Mouse (Mus musculus) stomach, postnatal 0 days (tissue): ENCODE results near the gene Crim1. TPM values are rescaled to one million over a fixed set of nuclear protein-coding genes. Genes with fewer than 3 reads are reported as not detected.
A peak's percentile ranks its signal among the peaks of the same experiment; 100 is the strongest.

Source experiments
- ATAC-seq: fragments of 200-750 bp; cut with Nextera tagmentation; 2 replicates; pipeline ENCODE4 v1.8.0; 2017; ENCODE audit not compliant: low FRiP score, low TSS enrichment
- DNase-seq: peaks from one replicate; pipeline ENCODE4 v3.0.0-alpha.2; 2016; ENCODE audit warnings: low spot score
- H3K27ac ChIP-seq: fragments of 300-500 bp; sonication (generic); replicated peaks from 2 replicates; pipeline ENCODE4 v1.5.1; 2014; ENCODE audit warnings: mild to moderate bottlenecking, control low read depth
- H3K27me3 ChIP-seq: fragments of 300-500 bp; sonication (generic); 2 replicates; pipeline ENCODE4 v1.6.1; 2014; ENCODE audit warnings: low read length; ENCODE audit not compliant: control insufficient read depth, insufficient read depth
- H3K36me3 ChIP-seq: fragments of 300-500 bp; sonication (generic); 2 replicates; pipeline ENCODE4 v1.6.1; 2014; ENCODE audit warnings: low read length, mixed read lengths; ENCODE audit not compliant: control insufficient read depth, insufficient read depth
- H3K4me1 ChIP-seq: fragments of 300-500 bp; sonication (generic); replicated peaks from 2 replicates; pipeline ENCODE4 v1.6.1; 2014; ENCODE audit warnings: antibody characterized with exemption; ENCODE audit not compliant: control insufficient read depth, insufficient read depth
- H3K4me2 ChIP-seq: fragments of 300-500 bp; sonication (generic); replicated peaks from 2 replicates; pipeline ENCODE4 v1.6.1; 2014; ENCODE audit warnings: low read depth, mild to moderate bottlenecking, control low read depth, moderate library complexity
- H3K4me3 ChIP-seq: fragments of 300-500 bp; sonication (generic); 2 replicates; pipeline ENCODE4 v1.5.1; 2014; ENCODE audit warnings: low read depth, low read length, control low read depth
- H3K9ac ChIP-seq: fragments of 300-500 bp; sonication (generic); 2 replicates; pipeline ENCODE4 v1.6.1; 2014; ENCODE audit warnings: mild to moderate bottlenecking, low read length, control low read depth, mixed read lengths
- H3K9me3 ChIP-seq: fragments of 300-500 bp; sonication (generic); 2 replicates; pipeline ENCODE4 v1.6.1; 2016; ENCODE audit warnings: low read length; ENCODE audit not compliant: control insufficient read depth
- CTCF ChIP-seq: IDR thresholded peaks from 2 replicates; pipeline ENCODE4 v1.5.1; 2016; ENCODE audit warnings: antibody characterized with exemption, low read depth, mild to moderate bottlenecking, moderate library complexity
- EP300 ChIP-seq: optimal IDR thresholded peaks from 2 replicates; pipeline ENCODE3; 2016; ENCODE audit warnings: antibody characterized with exemption
- WGBS: fragments of 180-500 bp; shearing (Covaris S2); extraction: QIAGEN DNeasy Blood & Tissue Kit; methylation state at CpG from one replicate; pipeline ENCODE4 v1.1.7; 2014; 5-methylcytosine and 5-hydroxymethylcytosine counted together
- polyA plus RNA-seq: library from polyadenylated mRNA; unstranded; fragments of >200 nt; fragmentation: Nextera tagmentation; extraction: Ambion mirVana; gene quantifications from 2 replicates; pipeline ENCODE4 v1.2.1, GENCODE M21; 2015

The Crim1 gene
- polyA plus RNA-seq, 1 experiment from 2014 or later: 5.1 TPM

- H3K9me3 ChIP-seq: no peaks in the 10 kb centered on the region
- ATAC-seq: no peak
- no peak overlapping the region for H3K9ac ChIP-seq
- DNase-seq: no peak
- no peak for TF ChIP-seq CTCF
- TF ChIP-seq EP300: no peak
- no peaks in the 10 kb centered on the region for H3K27me3 ChIP-seq
- no peak overlapping the region for H3K27ac ChIP-seq
- H3K4me2 ChIP-seq: no peak overlapping the region
- H3K36me3 ChIP-seq: no peaks in the 10 kb centered on the region; the same call in 1 of the 2 replicates
- H3K4me3 ChIP-seq: no peak overlapping the region
- H3K4me1 ChIP-seq: 0 out of 2 replicates have a peak, but pooled peaks cover 2% of the 10 kb centered on the region
- WGBS: 91% methylated on average over 5 of the region's 5 CpGs
Observed at GRCm38 (mm10) chr17:78291030-78291429, 91.0 kb downstream of the Crim1 start.

- no peak for DNase-seq
- H3K9me3 ChIP-seq: no peaks in the 10 kb centered on the region
- TF ChIP-seq CTCF (no peak), EP300 (no peak)
- 0 out of 2 replicates have a peak, but pooled peaks cover 2% of the 10 kb centered on the region for H3K4me1 ChIP-seq
- no peaks in the 10 kb centered on the region for H3K27me3 ChIP-seq
- WGBS: 43% methylated on average over 7 of the region's 7 CpGs
- H3K9ac ChIP-seq: no peak overlapping the region
- no peak overlapping the region for H3K27ac ChIP-seq
- H3K4me2 ChIP-seq: no peak overlapping the region
- H3K36me3 ChIP-seq: no peaks in the 10 kb centered on the region; the same call in 1 of the 2 replicates
- no peak overlapping the region for H3K4me3 ChIP-seq
- ATAC-seq: no peak
Observed at GRCm38 (mm10) chr17:78292301-78292700, 92.3 kb downstream of the Crim1 start.

- H3K4me3 ChIP-seq: no peak overlapping the region
- TF ChIP-seq CTCF: no peak
- TF ChIP-seq EP300: no peak
- no peak overlapping the region for H3K27ac ChIP-seq
- WGBS: 97% methylated on average over 10 of the region's 10 CpGs
- H3K27me3 ChIP-seq: no peaks in the 10 kb centered on the region
- H3K9ac ChIP-seq: no peak overlapping the region
- DNase-seq: no peak
- no peaks in the 10 kb centered on the region; the same call in 1 of the 2 replicates for H3K36me3 ChIP-seq
- H3K9me3 ChIP-seq: no peaks in the 10 kb centered on the region
- ATAC-seq: no peak
- H3K4me2 ChIP-seq: no peak overlapping the region
- no peaks in the 10 kb centered on the region for H3K4me1 ChIP-seq
Observed at GRCm38 (mm10) chr17:78292827-78293488, 92.9 kb downstream of the Crim1 start.

- H3K36me3 ChIP-seq: no peaks in the 10 kb centered on the region; the same call in 1 of the 2 replicates
- H3K4me3 ChIP-seq: no peak overlapping the region
- DNase-seq (no peak), ATAC-seq (no peak)
- no peak overlapping the region for H3K4me2 ChIP-seq
- no peak overlapping the region for H3K9ac ChIP-seq
- no peak overlapping the region for H3K27ac ChIP-seq
- no peaks in the 10 kb centered on the region for H3K4me1 ChIP-seq
- TF ChIP-seq EP300 (no peak), CTCF (no peak)
- no peaks in the 10 kb centered on the region for H3K27me3 ChIP-seq
- no peaks in the 10 kb centered on the region for H3K9me3 ChIP-seq
- 68% methylated on average over 7 of the region's 7 CpGs for WGBS
Observed at GRCm38 (mm10) chr17:78295979-78296378, 95.9 kb downstream of the Crim1 start.

- Histone ChIP-seq H3K4me1 (no peaks in the 10 kb centered on the region), H3K27me3 (no peaks in the 10 kb centered on the region), H3K4me2 (no peak overlapping the region), H3K9me3 (no peaks in the 10 kb centered on the region), H3K27ac (no peak overlapping the region), H3K36me3 (no peaks in the 10 kb centered on the region; the same call in 1 of the 2 replicates), H3K4me3 (no peak overlapping the region), H3K9ac (no peak overlapping the region)
- ATAC-seq (peak; percentile 67), DNase-seq (no peak)
- 65% methylated on average over 5 of the region's 5 CpGs for WGBS
- TF ChIP-seq CTCF (peak; percentile 67), EP300 (no peak)
Observed at GRCm38 (mm10) chr17:78298140-78298539, 98.1 kb downstream of the Crim1 start.

- no peak overlapping the region for H3K9ac ChIP-seq
- H3K27me3 ChIP-seq: no peaks in the 10 kb centered on the region
- TF ChIP-seq CTCF: no peak
- TF ChIP-seq EP300: no peak
- no peak for DNase-seq
- ATAC-seq: peak; percentile 55
- no peak overlapping the region for H3K4me2 ChIP-seq
- H3K4me1 ChIP-seq: no peaks in the 10 kb centered on the region
- 34% methylated on average over 8 of the region's 8 CpGs for WGBS
- no peak overlapping the region for H3K27ac ChIP-seq
- H3K4me3 ChIP-seq: no peak overlapping the region
- H3K9me3 ChIP-seq: no peaks in the 10 kb centered on the region
- no peaks in the 10 kb centered on the region for H3K36me3 ChIP-seq
Observed at GRCm38 (mm10) chr17:78298967-78299540, 99.0 kb downstream of the Crim1 start.
